Mouse (Mus musculus) spleen, adult 2 months (tissue): ENCODE measurements around the gene Klc1. TPM values are rescaled to one million over a fixed set of nuclear protein-coding genes. Genes with fewer than 3 reads are reported as not detected.

ENCODE experiments used
- DNase-seq, 2 experiments: peaks; one replicate each; pipeline versions ENCODE4 v3.0.0 to v3.0.0-alpha.2; 2012 to 2021; ENCODE audit warnings: low spot score in 2 of 2, low read depth in 1 of 2
- H3K27ac ChIP-seq: fragments of 200-500 bp; 2 replicates; pipeline ENCODE4 v1.5.1; 2012; ENCODE audit warnings: low read length, inconsistent platforms; ENCODE audit not compliant: insufficient read depth
- H3K27me3 ChIP-seq: fragments of 200-500 bp; 2 replicates; pipeline ENCODE4 v1.6.1; 2012; ENCODE audit warnings: mild to moderate bottlenecking, moderate library complexity, low read length, inconsistent platforms; ENCODE audit not compliant: control insufficient read depth, insufficient read depth
- H3K36me3 ChIP-seq: fragments of 200-500 bp; 2 replicates; pipeline ENCODE4 v1.6.1; 2012; ENCODE audit warnings: mild to moderate bottlenecking, low read length, inconsistent platforms; ENCODE audit not compliant: control insufficient read depth, insufficient read depth
- H3K4me1 ChIP-seq: fragments of 200-500 bp; 2 replicates; pipeline ENCODE4 v1.6.1; 2011; ENCODE audit warnings: inconsistent platforms; ENCODE audit not compliant: control insufficient read depth, insufficient read depth, insufficient read length
- H3K4me3 ChIP-seq: fragments of 200-500 bp; 2 replicates; pipeline ENCODE4 v1.5.1; 2011; ENCODE audit warnings: mild to moderate bottlenecking, inconsistent platforms; ENCODE audit not compliant: insufficient read depth, insufficient read length; ENCODE audit errors: extremely low read depth
- CTCF ChIP-seq: fragments of 200-500 bp; IDR thresholded peaks from 2 replicates; pipeline ENCODE4 v1.5.1; 2011; ENCODE audit warnings: mild to moderate bottlenecking, inconsistent platforms; ENCODE audit not compliant: insufficient read depth, insufficient read length, insufficient replicate concordance; ENCODE audit errors: extremely low read depth
- POLR2A ChIP-seq: fragments of 200-500 bp; IDR thresholded peaks from 2 replicates; pipeline ENCODE4 v1.6.1; 2011; ENCODE audit warnings: low read depth, low read length, inconsistent platforms
- whole genome bisulfite sequencing: fragments of 180-500 bp; shearing (Covaris S2); methylation state at CpG from one replicate; pipeline ENCODE4 v1.1.7; 2018; 5-methylcytosine and 5-hydroxymethylcytosine counted together
- polyA plus RNA-seq: library from polyadenylated mRNA; depleted of rRNA; stranded (reverse); fragments of >200 nt; gene quantifications from 2 replicates; pipeline ENCODE4 v1.2.3, GENCODE M21; 2012

The Klc1 gene
- polyA plus RNA-seq, 1 experiment: 43.5 TPM

DNA sequence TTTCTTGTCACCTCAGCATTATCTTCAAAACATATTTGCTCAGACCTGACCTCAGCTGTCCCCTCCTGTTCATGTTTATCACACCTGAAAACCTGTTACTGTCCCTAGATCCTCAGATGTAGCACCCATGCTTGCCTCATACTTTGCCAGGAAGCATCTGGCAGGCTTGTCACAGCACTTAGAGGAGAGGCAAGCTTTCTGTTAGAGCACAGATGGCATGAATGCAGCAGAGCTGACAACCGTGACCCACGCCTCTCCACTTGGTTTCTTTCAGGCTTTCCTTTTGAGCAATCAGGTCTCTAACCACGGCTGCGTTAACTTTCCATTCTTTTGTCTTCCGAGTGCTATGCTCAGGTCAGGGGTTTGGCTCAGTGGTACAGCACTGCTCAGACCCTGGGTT is 70.8 kb downstream of the Klc1 start:
- WGBS: 64% methylated on average over 5 of the region's 5 CpGs
- Histone ChIP-seq H3K4me3 (no peak overlapping the region), H3K27me3 (no peaks in the 10 kb centered on the region), H3K4me1 (no peaks in the 10 kb centered on the region), H3K27ac (no peak overlapping the region), H3K36me3 (peaks cover 50% of the 10 kb centered on the region)
- TF ChIP-seq CTCF: no peak
- TF ChIP-seq POLR2A: no peak
- no peak for DNase-seq

DNA sequence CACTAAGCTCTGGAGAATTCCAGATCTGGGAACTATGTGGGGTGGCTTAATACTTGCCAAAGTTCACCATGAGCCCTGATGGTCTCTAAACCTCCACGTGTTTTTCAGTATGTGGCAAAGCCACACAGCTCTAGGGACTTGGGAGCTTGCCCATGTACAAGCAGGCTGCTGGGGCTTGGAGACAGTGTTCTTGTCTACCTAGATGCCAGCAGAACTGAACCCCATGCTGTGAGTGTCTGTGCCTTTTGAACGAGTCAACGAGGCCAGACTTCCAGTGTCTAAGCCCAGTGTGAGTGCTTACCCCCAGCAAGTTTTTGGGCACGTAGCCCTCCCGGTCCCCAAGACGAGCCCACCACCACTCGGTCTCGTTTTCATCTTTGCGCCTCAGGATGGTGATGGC is 71.3 kb downstream of the Klc1 start:
- Histone ChIP-seq H3K27me3 (no peaks in the 10 kb centered on the region), H3K36me3 (peaks cover 53% of the 10 kb centered on the region), H3K27ac (no peak overlapping the region), H3K4me3 (no peak overlapping the region), H3K4me1 (no peaks in the 10 kb centered on the region)
- WGBS: 96% methylated on average over 9 of the region's 9 CpGs
- TF ChIP-seq CTCF (no peak), POLR2A (no peak)
- no peak for DNase-seq

GRCm38 (mm10) chr12:111830375-111830774 is 71.7 kb downstream of the Klc1 start:
- 50% methylated on average over 10 of the region's 10 CpGs for WGBS
- no peak overlapping the region for H3K4me3 ChIP-seq
- H3K27ac ChIP-seq: no peak overlapping the region
- DNase-seq: no peak
- no peaks in the 10 kb centered on the region for H3K4me1 ChIP-seq
- H3K36me3 ChIP-seq: peaks cover 54% of the 10 kb centered on the region
- TF ChIP-seq POLR2A: no peak
- no peaks in the 10 kb centered on the region for H3K27me3 ChIP-seq

DNA sequence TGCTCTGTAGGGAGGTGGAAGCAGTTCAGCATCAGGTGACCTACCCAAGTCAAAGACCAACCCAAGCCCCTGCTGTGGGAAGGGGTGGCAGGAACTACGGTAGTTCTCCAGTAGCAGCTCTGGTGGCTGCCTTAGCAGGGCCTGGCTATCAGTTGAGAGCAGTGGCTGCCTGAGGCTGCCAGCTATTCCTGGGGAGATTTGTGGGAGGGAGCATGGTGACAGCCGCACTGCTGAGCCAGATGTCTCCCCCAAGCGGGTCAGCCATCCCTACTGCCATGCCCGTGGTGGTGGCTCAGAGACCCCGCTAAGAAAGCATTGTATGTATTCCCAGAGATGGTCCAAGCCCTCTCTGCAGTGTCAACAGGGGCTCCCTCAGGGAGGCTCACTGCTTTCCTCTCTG is 74.0 kb downstream of the Klc1 start:
- H3K4me1 ChIP-seq: no peaks in the 10 kb centered on the region
- WGBS: 90% methylated on average over 5 of the region's 5 CpGs
- H3K36me3 ChIP-seq: peaks cover 50% of the 10 kb centered on the region

DNA sequence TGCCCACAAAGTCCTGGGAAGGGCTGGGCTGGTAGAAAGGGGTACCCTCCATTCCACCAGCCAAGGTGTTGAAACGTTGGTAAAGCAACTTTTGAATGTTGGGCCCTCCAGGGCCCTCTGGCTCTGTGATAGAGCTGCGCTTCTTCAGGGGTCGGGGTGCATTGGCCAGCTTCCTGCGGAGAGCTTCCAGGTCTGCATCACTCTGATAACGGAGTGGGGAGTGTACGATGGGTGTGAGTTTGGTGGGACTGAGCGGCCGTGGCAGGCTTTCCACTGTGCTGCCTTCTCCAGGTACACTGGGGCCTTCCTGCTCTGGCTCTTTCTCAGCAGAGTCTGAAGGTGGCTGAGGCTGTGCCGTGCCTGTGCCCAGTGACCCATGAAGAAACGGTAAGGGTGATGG is 74.8 kb downstream of the Klc1 start:
- H3K27me3 ChIP-seq: no peaks in the 10 kb centered on the region
- TF ChIP-seq CTCF: no peak
- TF ChIP-seq POLR2A: no peak
- no peaks in the 10 kb centered on the region for H3K4me1 ChIP-seq
- DNase-seq: no peak
- no peak overlapping the region for H3K27ac ChIP-seq
- no peak overlapping the region for H3K4me3 ChIP-seq
- WGBS: 92% methylated on average over 10 of the region's 10 CpGs
- peaks cover 47% of the 10 kb centered on the region for H3K36me3 ChIP-seq

More for the DNA sequence above, 74.0 kb downstream of the Klc1 start:
- no peak for DNase-seq
- TF ChIP-seq CTCF (no peak), POLR2A (no peak)
- Histone ChIP-seq H3K27me3 (no peaks in the 10 kb centered on the region), H3K27ac (no peak overlapping the region), H3K4me3 (no peak overlapping the region)

DNA sequence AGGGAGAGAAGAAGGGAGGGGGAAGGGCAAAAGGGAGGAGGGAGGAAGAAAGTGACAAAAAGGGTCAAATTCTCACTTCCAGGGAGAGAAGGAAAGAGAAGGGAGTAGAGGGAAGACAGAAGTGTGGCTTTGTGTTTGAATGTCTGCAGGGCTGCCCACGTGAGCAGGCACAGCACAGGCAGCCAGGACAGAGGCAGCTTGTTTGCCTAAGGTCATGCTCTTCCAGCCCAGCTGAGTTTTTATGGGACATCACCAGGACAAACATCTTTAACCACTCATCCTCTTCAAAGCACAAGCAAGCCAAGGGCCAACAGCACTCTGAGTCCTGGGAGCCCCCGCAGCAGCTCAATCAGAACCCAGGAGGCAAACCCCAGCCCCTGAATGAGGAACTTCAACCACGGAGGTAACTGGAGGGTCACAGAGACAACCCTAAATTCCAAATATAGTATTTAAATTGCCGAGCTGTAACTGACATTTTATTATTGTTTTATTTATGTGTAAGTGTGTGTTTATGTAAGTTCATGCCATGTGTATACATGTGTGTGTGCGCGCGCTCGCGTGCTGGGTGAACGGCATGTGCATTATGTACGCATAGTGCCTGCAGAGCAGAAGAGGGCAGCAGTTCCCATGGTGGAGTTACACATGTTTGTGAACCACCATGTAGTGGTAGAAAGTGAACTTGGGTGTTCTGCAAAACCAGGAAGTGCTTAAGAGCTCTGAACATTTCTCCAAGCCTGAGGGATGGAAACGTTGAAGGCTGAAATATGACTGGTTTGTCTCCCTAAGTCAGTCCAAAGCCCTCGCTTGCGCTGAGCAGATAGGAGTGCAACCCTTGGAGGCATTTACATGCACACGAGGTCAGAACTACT is 84.2 kb downstream of the Klc1 start:
- H3K36me3 ChIP-seq: peaks cover 26% of the 10 kb centered on the region
- no peak overlapping the region for H3K4me3 ChIP-seq
- TF ChIP-seq CTCF (no peak), POLR2A (no peak)
- 71% methylated on average over 15 of the region's 15 CpGs for WGBS
- no peak overlapping the region for H3K27ac ChIP-seq
- H3K4me1 ChIP-seq: no peaks in the 10 kb centered on the region
- DNase-seq: no peak
- no peaks in the 10 kb centered on the region for H3K27me3 ChIP-seq

DNA sequence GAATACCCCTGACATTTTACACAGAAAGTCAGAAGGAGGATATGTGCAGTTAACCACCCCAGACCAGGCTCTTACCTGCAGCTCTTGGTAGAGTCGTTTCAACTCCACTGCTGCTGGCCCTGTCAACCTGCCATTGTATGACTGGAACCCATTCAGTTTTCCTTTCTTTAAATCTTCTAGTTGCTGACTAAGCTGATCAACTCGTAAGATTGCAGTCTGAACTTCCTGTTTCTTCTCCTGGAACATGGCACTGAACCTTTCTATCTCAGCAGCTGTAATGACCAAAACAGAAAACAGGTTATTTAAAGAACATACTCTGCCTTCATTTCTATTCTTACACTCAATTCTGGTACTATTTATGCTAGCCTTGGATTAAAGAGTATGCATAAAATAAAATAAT is 84.8 kb downstream of the Klc1 start:
- H3K27me3 ChIP-seq: no peaks in the 10 kb centered on the region
- H3K27ac ChIP-seq: no peak overlapping the region
- H3K36me3 ChIP-seq: peaks cover 23% of the 10 kb centered on the region
- H3K4me3 ChIP-seq: no peak overlapping the region
- DNase-seq: no peak
- TF ChIP-seq CTCF (no peak), POLR2A (no peak)
- 6% methylated on average over 2 of the region's 2 CpGs for WGBS
- no peaks in the 10 kb centered on the region for H3K4me1 ChIP-seq
